In genomic region chr3:142282706-142283105, GRCm38 (mm10) we compare ENCODE assay signal across 8 mouse cellular contexts.
DNase-seq lines count a peak whose midpoint lies in the region; ATAC-seq and TF ChIP-seq lines count a peak whose summit lies in the region.

No protein-coding gene starts in this region.

- H3K27me3 ChIP-seq in embryonic facial prominence, embryonic 15.5 days: no peaks in the 10 kb centered on the region
- no peaks in the 10 kb centered on the region for H3K27me3 ChIP-seq in heart, embryonic 16.5 days (ENCODE audit: control insufficient read depth, insufficient read depth, low read length)
- no peaks in the 10 kb centered on the region for H3K27me3 ChIP-seq in liver, embryonic 14.5 days (ENCODE audit: control insufficient read depth, insufficient read depth, low read length)
- no peaks in the 10 kb centered on the region for H3K27me3 ChIP-seq in testis, adult 2 months (ENCODE audit: control insufficient read depth, insufficient read depth, low read length)

- H3K4me3 ChIP-seq in bone marrow, adult 2 months (replicated peaks; ENCODE audit: control insufficient read depth, low read depth, low read length): peak overlapping the region; percentile 47
- peak overlapping the region; percentile 20; the same call in 1 of the 2 replicates for H3K4me3 ChIP-seq in embryonic facial prominence, embryonic 15.5 days (replicated peaks)
- peak overlapping the region; percentile 38 for H3K4me3 ChIP-seq in heart, embryonic 16.5 days (ENCODE audit: low read length)
- peak overlapping the region; percentile 27 to 37; a peak in 3 of 4 replicates for H3K4me3 ChIP-seq in liver, embryonic 14.5 days (ENCODE audit: insufficient read depth in 1 of 2, low read depth in 2 of 2, low read length in 2 of 2)
- H3K4me3 ChIP-seq in testis, adult 2 months (ENCODE audit: control insufficient read depth, low read depth, low read length): no peak overlapping the region

- H3K4me1 ChIP-seq in bone marrow, adult 2 months (ENCODE audit: control insufficient read depth, insufficient read depth, low read length): no peaks in the 10 kb centered on the region; the same call in 1 of the 2 replicates
- H3K4me1 ChIP-seq in embryonic facial prominence, embryonic 15.5 days: no peaks in the 10 kb centered on the region
- H3K4me1 ChIP-seq in heart, embryonic 16.5 days (ENCODE audit: control insufficient read depth, insufficient read depth, low read length): peaks cover 18% of the 10 kb centered on the region
- H3K4me1 ChIP-seq in liver, embryonic 14.5 days (replicated peaks; ENCODE audit: control insufficient read depth in 2 of 2, insufficient read depth in 2 of 2, low read length in 1 of 2): peaks cover 8 to 19% of the 10 kb centered on the region in 2 experiments
- H3K4me1 ChIP-seq in testis, adult 2 months (ENCODE audit: control insufficient read depth, insufficient read depth, low read length): no peaks in the 10 kb centered on the region

- H3K4me2 ChIP-seq in embryonic facial prominence, embryonic 15.5 days (replicated peaks): no peak overlapping the region
- peak overlapping the region; percentile 52 for H3K4me2 ChIP-seq in heart, embryonic 16.5 days (ENCODE audit: low read depth, low read length)
- peak overlapping the region; percentile 39 for H3K4me2 ChIP-seq in liver, embryonic 14.5 days (ENCODE audit: low read depth)

- H3K27ac ChIP-seq in bone marrow, adult 2 months (ENCODE audit: control insufficient read depth, insufficient read depth, low read depth, low read length, poor library complexity): no peak overlapping the region
- no peak overlapping the region for H3K27ac ChIP-seq in embryonic facial prominence, embryonic 15.5 days (replicated peaks)
- H3K27ac ChIP-seq in heart, embryonic 16.5 days (ENCODE audit: low read length): no peak overlapping the region
- H3K27ac ChIP-seq in liver, embryonic 14.5 days: no peak overlapping the region
- no peak overlapping the region for H3K27ac ChIP-seq in testis, adult 2 months (ENCODE audit: control insufficient read depth, insufficient read depth, low read depth, low read length)

- no peak for TF ChIP-seq EP300 in liver, embryonic 14.5 days (IDR thresholded peaks at IDR 0.05; ENCODE audit: low read depth)

- H3K36me3 ChIP-seq in embryonic facial prominence, embryonic 15.5 days: no peaks in the 10 kb centered on the region
- H3K36me3 ChIP-seq in heart, embryonic 16.5 days (ENCODE audit: control insufficient read depth, insufficient read depth): peaks cover 3% of the 10 kb centered on the region; the same call in 1 of the 2 replicates
- no peaks in the 10 kb centered on the region for H3K36me3 ChIP-seq in liver, embryonic 14.5 days (replicated peaks; ENCODE audit: control insufficient read depth, insufficient read depth, low read depth)
- no peaks in the 10 kb centered on the region for H3K36me3 ChIP-seq in testis, adult 2 months (ENCODE audit: control insufficient read depth, insufficient read depth, low read length)

- H3K9me3 ChIP-seq in embryonic facial prominence, embryonic 15.5 days (replicated peaks): no peaks in the 10 kb centered on the region
- no peaks in the 10 kb centered on the region for H3K9me3 ChIP-seq in heart, embryonic 16.5 days (replicated peaks; ENCODE audit: control insufficient read depth, low read length)
- no peaks in the 10 kb centered on the region for H3K9me3 ChIP-seq in liver, embryonic 14.5 days (ENCODE audit: control insufficient read depth, low read length)

- TF ChIP-seq CTCF in bone marrow, adult 2 months (IDR thresholded peaks at IDR 0.05; ENCODE audit: control insufficient read depth, insufficient read depth, low read length): peak; percentile 58; the same call in 1 of the 2 replicates
- TF ChIP-seq CTCF in liver, embryonic 14.5 days (IDR thresholded peaks at IDR 0.05; ENCODE audit: low read depth): peak; percentile 73
- peak; percentile 34; the same call in 1 of the 2 replicates for TF ChIP-seq CTCF in testis, adult 2 months (IDR thresholded peaks at IDR 0.05; ENCODE audit: control insufficient read depth, insufficient read depth, insufficient replicate concordance, low read depth, low read length)

- TF ChIP-seq POLR2A in bone marrow, adult 2 months (IDR thresholded peaks at IDR 0.05; ENCODE audit: borderline replicate concordance, control insufficient read depth, low read depth, low read length): no peak
- no peak for TF ChIP-seq POLR2A in testis, adult 2 months (IDR thresholded peaks at IDR 0.05; ENCODE audit: control insufficient read depth, low read depth, low read length)

- ATAC-seq in CD4-positive, CD25-positive, alpha-beta regulatory T cell, adult 4 months: peak; percentile 98
- no peak for ATAC-seq in embryonic facial prominence, embryonic 15.5 days (ENCODE audit: insufficient number of reproducible peaks, low FRiP score, low TSS enrichment, low read depth)
- peak; percentile 73 for ATAC-seq in heart, embryonic 16.5 days (replicated peaks; ENCODE audit: extremely low read depth, insufficient read depth, low FRiP score)
- peak; percentile 38; the same call in 1 of the 2 replicates for ATAC-seq in liver, embryonic 14.5 days (ENCODE audit: insufficient read depth)

- H3K9ac ChIP-seq in embryonic facial prominence, embryonic 15.5 days: no peak overlapping the region
- no peak overlapping the region; the same call in 1 of the 2 replicates for H3K9ac ChIP-seq in heart, embryonic 16.5 days (ENCODE audit: low read length)
- H3K9ac ChIP-seq in liver, embryonic 14.5 days (replicated peaks): no peak overlapping the region

- peak; percentile 66 to 73 for DNase-seq in kidney, postnatal 36 days
- DNase-seq in liver, embryonic 14.5 days (ENCODE audit: low read depth in 3 of 3, low spot score in 3 of 3): peak in 2 of 3 experiments; percentile 23 to 32
- DNase-seq in neural tube, embryonic 10.5 days (ENCODE audit: extremely low spot score, low spot score): peak; percentile 34

- WGBS in bone marrow, adult 2 months: 11% methylated on average over 9 of the region's 9 CpGs
- WGBS in embryonic facial prominence, embryonic 15.5 days: 35% methylated on average over 9 of the region's 9 CpGs
- 36% methylated on average over 9 of the region's 9 CpGs for WGBS in heart, embryonic 16.5 days
- 34% methylated on average over 9 of the region's 9 CpGs for WGBS in liver, embryonic 14.5 days (ENCODE audit: insufficient replicate concordance)
